Mouse (Mus musculus): ENCODE measurements at regions not wholly inside any gene's neighbourhood (a gene's known extent, or its start where the extent isn't known, plus 50 kb on each side); places are given as distances from the start of the nearest gene placed in this dataset.

DNA sequence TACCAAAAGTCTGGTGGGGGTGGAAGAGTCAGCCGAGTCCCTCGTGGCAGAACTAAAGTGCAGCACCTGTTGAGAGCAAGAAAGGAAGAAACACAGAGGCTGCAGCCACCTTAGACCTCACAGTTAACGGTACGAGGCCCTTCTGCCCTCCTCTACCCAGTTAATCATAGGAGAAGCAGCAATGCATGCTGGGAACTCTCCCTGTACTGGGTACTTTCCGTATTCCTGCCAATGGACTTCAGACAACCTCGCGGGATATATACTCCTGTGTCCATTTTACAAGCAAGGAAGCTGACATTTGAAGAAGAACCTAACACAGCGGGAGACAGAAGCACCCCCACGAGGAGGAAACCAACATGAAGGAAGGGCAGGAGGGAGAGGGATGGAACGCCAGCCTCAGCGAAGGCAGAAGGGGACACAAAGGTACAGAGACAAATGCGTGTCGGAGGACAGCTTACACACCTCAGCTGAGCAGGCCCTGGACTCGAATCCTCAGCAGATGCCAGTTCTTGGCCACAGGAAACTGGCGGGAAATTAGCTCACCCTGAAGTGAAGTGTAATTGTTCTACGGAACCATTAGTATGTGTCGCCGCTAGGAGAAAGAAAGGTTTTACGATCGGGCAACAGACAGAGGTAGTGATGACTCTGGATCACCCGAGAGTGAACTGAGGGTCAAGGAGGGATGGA, 170.6 kb upstream of the Jarid2 start:
- TF ChIP-seq EP300 (IDR thresholded peaks at IDR 0.05; ENCODE audit: low read depth) (no peak), CTCF (IDR thresholded peaks at IDR 0.05; ENCODE audit: low read depth) (no peak)

All from heart, postnatal 0 days (tissue).